Mouse (Mus musculus): ENCODE measurements around the gene Chst2.

The Chst2 gene

GRCm38 (mm10) chr9:95406571-95407561, at the start of gene Chst2:
Chst2 (minus strand) TSS chr9:95406722.
- DNase-seq (ENCODE audit: low read depth, low spot score): peak; percentile 93

DNA sequence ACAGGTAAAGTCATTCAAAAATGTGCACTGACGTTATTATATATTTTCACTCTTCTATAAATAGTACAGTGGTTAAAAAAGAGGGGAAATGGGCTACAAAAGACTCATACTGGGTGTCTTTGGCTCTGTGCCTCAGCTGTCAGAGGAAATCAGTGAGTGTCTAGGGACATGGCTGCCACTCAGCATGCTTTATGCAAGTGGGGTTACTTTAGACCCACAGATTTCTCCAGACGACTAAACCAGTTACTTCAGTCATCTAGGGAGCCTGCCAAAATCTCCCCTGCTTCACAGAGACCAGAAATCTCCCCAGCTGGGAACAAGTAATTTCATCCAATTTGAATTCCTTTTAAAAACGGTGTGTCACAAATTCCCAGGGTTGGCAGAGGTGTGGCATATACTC, 45.4 kb upstream of the Chst2 start:
- peak; percentile 57 for DNase-seq (ENCODE audit: low read depth, low spot score)

DNA sequence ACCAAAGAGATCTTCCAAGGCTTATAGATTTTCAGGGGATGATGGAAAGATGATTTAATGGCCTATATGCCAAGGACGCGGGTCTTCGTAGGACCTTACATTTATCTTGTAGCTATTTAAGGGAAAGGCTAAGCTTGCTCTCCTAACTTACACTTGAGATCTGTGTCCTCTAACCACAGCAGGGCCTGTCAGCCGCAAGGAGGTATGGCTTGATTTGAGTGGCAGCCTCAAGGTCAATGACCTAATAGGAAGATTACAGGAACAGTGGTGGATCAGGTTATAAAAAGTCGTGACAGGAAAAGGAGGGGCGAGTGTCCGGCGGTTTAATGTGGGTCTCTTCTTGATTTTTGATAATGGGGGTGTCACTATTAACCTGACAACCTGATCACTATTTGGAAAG, 44.1 kb upstream of the Chst2 start:
- no peak for DNase-seq (ENCODE audit: low read depth, low spot score)

DNA sequence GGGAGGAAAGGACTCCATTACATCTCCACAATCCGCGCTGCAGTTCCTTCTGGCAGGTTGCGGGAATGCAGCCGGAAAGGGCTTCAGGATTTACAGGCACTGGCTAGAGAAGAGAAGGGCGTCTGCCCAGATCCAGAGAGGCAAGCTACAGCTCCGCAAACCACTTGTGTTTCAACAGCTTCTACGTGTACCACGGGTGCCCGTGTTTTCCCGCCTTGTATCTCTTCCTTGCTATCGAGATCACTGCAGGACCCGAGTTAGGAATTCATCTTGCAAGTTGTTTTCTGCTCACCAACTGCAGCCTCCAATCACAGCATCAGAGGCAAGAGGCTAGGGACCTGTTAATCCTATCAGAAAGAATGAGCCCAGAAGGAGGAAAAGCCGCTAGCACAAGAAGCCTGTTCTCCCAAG, 35.8 kb upstream of the Chst2 start:
- peak; percentile 73 for DNase-seq (ENCODE audit: low read depth, low spot score)

DNA sequence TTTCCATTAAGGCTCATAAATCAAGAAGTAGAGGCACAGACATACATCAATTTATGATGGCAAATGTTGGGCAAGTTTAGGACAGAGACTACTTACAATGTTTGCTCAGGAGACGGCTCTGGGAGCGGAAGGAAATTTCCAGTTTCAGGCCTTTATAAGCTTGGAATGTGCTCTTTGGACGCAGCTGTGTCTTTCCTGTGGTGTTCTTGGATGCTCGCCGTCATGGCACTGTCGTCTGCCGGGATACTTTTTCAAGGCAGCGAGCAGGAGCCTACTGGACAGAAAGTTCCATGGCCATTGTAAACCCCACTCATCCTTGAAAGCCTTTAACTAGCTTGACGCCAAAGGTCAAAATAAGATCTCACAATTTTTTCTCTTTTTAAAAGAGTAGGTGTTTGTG, 31.4 kb upstream of the Chst2 start:
- DNase-seq (ENCODE audit: low read depth, low spot score): no peak

GRCm38 (mm10) chr9:95436294-95436613, 29.7 kb upstream of the Chst2 start:
- DNase-seq (ENCODE audit: low read depth, low spot score): no peak

DNA sequence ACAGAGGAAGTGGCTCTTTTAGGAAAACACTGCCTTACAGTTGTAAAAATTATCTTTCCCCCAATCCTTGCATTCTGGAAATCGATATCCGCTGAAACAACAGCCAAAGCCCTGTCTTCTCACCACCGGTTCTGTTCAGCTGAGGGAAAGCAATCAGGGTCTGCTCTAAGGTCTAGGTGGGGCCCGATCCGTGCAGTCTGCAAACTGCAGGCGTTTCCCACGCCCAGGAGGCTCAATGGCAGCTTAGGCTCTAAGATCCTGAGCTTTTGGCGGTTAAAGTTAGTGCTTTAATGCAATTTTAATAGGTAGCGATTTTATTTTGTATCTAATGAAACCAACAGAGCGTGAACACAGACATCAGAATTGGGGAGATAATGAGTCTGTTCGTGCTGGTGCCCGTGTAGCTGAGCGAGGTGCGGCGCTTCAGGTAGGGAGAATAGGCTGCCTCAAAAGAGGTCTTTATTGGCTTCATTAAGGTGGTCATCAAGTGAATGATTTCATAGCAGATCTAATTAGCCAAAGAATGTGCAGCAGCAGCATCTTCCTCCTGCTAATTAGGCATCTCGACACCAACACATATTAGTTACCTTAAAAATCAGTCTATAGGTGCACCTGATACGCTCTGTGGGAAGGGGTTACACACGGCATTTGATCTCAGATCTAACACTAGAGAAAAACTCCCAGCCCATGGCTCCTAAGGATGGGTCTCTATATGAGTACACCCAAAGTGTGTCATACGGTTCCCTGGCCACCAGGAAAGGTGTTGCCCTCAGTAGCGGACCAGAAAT, 29.2 kb upstream of the Chst2 start:
- no peak for DNase-seq (ENCODE audit: low read depth, low spot score)

GRCm38 (mm10) chr9:95428277-95428676, 21.8 kb upstream of the Chst2 start:
- no peak for DNase-seq (ENCODE audit: low read depth, low spot score)

- DNase-seq (ENCODE audit: low read depth, low spot score): no peak
Measured at GRCm38 (mm10) chr9:95413911-95414310, 7.4 kb upstream of the Chst2 start.

- DNase-seq (ENCODE audit: low read depth, low spot score): peak; percentile 48
Measured at GRCm38 (mm10) chr9:95412047-95412446, 5.5 kb upstream of the Chst2 start.

- DNase-seq (ENCODE audit: low read depth, low spot score): no peak
Measured at GRCm38 (mm10) chr9:95407586-95408220, 1.2 kb upstream of the Chst2 start.

DNA sequence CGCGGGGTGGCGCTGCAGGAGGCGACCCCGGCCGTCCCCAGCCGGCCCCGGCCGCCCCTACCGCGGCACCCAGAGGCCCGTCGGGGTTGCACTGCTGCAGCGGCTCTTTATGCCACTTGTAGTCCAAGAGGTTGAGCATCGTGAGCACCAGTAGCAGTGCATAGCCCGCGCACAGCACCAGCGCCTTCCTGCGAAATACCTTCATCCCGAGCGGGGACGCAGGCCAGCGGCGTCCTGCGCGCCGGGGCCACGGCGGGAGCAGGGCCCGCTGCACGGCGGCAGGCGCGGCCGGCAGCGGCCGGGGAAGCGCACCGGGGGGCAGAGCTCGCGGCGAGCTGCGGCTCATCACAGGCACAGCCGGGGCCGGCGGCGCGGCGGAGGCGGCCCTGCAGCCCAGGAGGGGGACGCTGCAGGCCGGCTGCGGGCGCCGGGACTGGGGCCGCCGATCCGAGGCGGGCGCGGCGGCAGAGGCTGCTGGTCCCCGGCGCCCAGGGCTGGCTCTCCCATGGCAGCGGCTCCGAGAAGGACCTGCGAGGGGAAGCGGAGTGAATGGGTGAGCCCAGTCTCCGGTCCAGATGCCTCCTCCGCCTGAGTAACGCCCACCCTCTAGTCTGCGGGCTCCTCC, 464 bp downstream of the Chst2 start:
- peak; percentile 43 for DNase-seq (ENCODE audit: low read depth, low spot score)

DNA sequence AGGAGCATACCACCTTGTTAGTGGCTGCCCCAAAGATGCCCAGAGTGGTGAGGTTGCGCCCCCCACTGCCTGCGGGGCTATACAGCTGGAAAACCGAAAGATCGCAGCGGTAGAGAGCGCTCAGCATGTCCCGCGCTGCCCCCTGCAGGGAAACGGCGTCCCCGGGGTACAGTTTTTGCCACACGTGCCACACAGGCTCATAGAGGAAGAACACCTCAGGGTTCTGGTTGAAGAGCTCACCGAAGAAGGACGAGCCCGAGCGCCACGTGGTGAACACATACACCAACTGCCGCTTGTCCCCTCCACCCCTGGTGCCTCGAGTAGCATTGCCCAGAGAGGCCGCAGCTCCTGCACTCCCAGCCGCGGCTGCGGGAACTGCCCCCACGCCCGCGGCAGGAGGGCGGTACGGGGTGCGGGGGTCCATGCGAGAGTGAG, 994 bp downstream of the Chst2 start:
- peak; percentile 89 for DNase-seq (ENCODE audit: low read depth, low spot score)

- DNase-seq (ENCODE audit: low read depth, low spot score): no peak
Measured at GRCm38 (mm10) chr9:95404811-95405465, 1.6 kb downstream of the Chst2 start.

DNA sequence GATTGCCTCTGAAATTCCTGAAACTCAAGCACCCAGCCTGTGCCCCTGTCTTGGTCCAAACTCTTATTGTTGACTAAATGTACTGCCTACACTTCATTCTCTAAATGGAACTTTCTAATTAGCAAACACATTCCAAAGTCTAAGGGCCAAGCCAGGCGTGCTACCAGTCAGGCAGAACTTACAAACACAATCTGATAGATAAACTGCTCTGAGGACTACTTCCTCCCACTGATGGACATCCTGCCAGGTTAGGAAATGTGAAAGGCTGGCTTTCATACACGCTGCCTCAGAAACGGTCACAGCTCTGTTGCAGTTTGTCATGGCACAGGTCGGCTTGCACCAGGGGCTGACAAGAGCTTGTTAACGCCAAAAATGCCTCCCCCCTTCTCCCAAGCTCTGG, 4.8 kb downstream of the Chst2 start:
- no peak for DNase-seq (ENCODE audit: low read depth, low spot score)

- DNase-seq (ENCODE audit: low read depth, low spot score): peak; percentile 62
Measured at GRCm38 (mm10) chr9:95392011-95392410, 14.5 kb downstream of the Chst2 start.

GRCm38 (mm10) chr9:95389956-95390355, 16.6 kb downstream of the Chst2 start:
- DNase-seq (ENCODE audit: low read depth, low spot score): no peak

DNA sequence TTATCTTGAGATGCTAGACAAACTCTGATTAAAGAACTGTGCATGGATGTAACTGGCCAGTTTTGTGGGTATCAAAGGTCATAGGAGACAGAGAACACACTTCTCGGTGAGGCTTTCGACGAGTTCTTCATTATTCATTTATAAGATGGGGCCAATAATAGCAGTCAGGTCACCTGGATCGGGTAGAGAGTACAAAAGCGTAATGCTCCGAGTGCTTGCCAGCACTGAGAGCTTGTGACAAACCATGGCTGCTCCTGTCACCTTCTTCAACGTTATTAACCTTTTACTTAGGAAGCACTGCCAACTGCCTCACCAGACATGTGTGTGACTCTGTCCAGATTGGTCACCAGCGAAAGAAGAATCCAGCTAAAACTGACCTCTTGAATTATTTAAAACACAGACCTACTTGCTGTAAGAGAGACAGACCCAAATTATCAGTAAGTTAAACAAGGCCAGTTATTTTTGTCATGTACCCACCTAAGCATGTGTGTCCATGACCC, 18.6 kb downstream of the Chst2 start:
- DNase-seq (ENCODE audit: low read depth, low spot score): no peak

DNA sequence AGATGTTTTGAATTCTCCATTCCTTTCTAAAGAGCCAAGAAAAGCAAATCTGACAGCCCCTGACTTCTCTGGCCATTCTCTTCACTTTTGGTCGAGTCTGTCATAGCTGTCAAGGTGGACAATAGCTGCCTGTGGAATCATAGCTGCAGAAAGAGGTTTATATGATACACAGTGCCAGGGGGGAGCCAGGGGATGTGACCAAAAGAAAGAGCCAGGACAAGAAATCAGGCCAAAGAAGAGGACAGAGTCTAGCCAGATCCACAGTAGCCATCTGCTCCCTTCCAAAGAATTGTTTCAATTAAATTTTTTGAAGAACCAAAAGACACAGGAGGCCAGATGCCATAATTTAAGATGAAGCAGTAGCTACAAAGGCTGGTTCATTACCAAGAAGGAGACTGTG, 30.6 kb downstream of the Chst2 start:
- DNase-seq (ENCODE audit: low read depth, low spot score): no peak

DNA sequence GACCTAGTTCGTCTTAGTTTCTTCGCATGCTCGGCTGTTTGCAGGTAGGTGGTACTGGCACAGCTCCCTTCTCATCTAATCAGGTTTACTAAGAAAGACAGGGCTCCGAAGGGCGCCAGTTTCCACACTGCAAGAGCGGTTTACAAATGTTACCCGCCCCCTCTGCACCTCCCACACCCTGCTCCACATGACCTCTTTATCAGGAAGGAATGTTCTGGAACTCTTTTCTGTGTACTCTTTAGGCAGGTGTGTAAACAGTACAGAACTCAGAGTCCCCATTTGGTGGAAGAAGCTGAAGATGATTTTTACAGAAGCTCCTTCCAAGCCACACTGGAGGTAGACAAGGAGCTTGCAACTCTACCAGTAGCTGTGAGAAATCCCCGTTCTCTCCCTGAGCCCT, 31.2 kb downstream of the Chst2 start:
- DNase-seq (ENCODE audit: low read depth, low spot score): no peak

DNA sequence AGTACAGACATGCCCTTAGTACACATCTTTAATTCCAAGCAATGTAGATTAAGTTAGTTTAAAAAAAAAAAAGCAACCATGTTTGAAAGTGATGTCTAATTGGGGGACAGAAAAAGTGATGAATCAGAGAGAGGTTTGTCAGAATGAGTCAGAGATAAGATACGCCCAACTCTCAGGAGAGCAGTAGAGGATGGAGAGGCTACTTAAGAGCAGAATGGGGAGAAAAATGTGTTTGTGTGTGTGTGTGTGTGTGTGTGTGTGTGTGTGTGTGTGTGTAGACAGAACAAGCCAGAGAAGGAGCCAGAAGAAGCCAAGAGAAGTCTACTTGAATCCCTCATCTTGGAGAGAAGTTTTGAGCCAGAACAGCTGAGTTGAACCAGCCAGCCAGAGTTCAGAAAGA, 32.8 kb downstream of the Chst2 start:
- DNase-seq (ENCODE audit: low read depth, low spot score): no peak
